Mouse (Mus musculus) limb, embryonic 11.5 days (tissue): ENCODE data around the gene Plce1. TPM values are rescaled to one million over a fixed set of nuclear protein-coding genes. Genes with fewer than 3 reads are reported as not detected.
"Not testable (repeated sequence)": the region's sequence is repeated elsewhere in the genome, so short reads cannot be mapped to it uniquely, and the experiment has no call there.

Experiments used
- ATAC-seq: fragments of 200-750 bp; cut with Nextera tagmentation; 2 replicates; pipeline ENCODE4 v1.8.0; 2017; ENCODE audit warnings: low read depth; ENCODE audit not compliant: insufficient number of reproducible peaks, low FRiP score, low TSS enrichment
- DNase-seq: peaks from one replicate; pipeline ENCODE4 v3.0.0-alpha.2; 2015; ENCODE audit warnings: low spot score
- H3K27ac ChIP-seq: fragments of 300-500 bp; sonication (generic); replicated peaks from 2 replicates; pipeline ENCODE4 v1.5.1; 2014; ENCODE audit warnings: low read depth, mild to moderate bottlenecking, low read length
- H3K27me3 ChIP-seq: fragments of 300-500 bp; sonication (generic); 2 replicates; pipeline ENCODE4 v1.6.1; 2014; ENCODE audit warnings: mild to moderate bottlenecking, low read length, mixed read lengths; ENCODE audit not compliant: control insufficient read depth, insufficient read depth
- H3K36me3 ChIP-seq: fragments of 300-500 bp; sonication (generic); 2 replicates; pipeline ENCODE4 v1.6.1; 2014; ENCODE audit warnings: mild to moderate bottlenecking, low read length, moderate library complexity, mixed read lengths; ENCODE audit not compliant: control insufficient read depth, insufficient read depth
- H3K4me1 ChIP-seq: fragments of 300-500 bp; sonication (generic); 2 replicates; pipeline ENCODE4 v1.6.1; 2014; ENCODE audit warnings: low read length, mixed read lengths; ENCODE audit not compliant: control insufficient read depth, insufficient read depth
- H3K4me2 ChIP-seq: fragments of 300-500 bp; sonication (generic); 2 replicates; pipeline ENCODE4 v1.6.1; 2014; ENCODE audit warnings: low read depth, mild to moderate bottlenecking, moderate library complexity; ENCODE audit not compliant: severe bottlenecking
- H3K4me3 ChIP-seq: fragments of 300-500 bp; sonication (generic); 2 replicates; pipeline ENCODE4 v1.5.1; 2014; ENCODE audit warnings: low read depth, low read length
- H3K9ac ChIP-seq: fragments of 300-500 bp; sonication (generic); 2 replicates; pipeline ENCODE4 v1.6.1; 2014; ENCODE audit warnings: mild to moderate bottlenecking, low read length
- H3K9me3 ChIP-seq: fragments of 300-500 bp; sonication (generic); 2 replicates; pipeline ENCODE4 v1.6.1; 2016; ENCODE audit warnings: low read length; ENCODE audit not compliant: control insufficient read depth
- WGBS: fragments of 180-500 bp; shearing (Covaris S2); extraction: QIAGEN DNeasy Blood & Tissue Kit; methylation state at CpG from one replicate; pipeline ENCODE4 v1.1.7; 2014; 5-methylcytosine and 5-hydroxymethylcytosine counted together
- polyA plus RNA-seq: library from polyadenylated mRNA; unstranded; fragments of >200 nt; fragmentation: Nextera tagmentation; extraction: Ambion mirVana; gene quantifications from 2 replicates; pipeline ENCODE4 v1.2.1, GENCODE M21; 2014

The Plce1 gene
- polyA plus RNA-seq, 1 experiment from 2014 or later = 4.5 TPM

GRCm38 (mm10) chr19:38549487-38550058, 68.7 kb downstream of the Plce1 start:
- Histone ChIP-seq H3K27ac (no peak overlapping the region), H3K4me2 (no peak overlapping the region), H3K4me1 (no peaks in the 10 kb centered on the region), H3K9ac (no peak overlapping the region), H3K9me3 (no peaks in the 10 kb centered on the region), H3K4me3 (no peak overlapping the region), H3K36me3 (no peaks in the 10 kb centered on the region), H3K27me3 (no peaks in the 10 kb centered on the region)
- DNase-seq = no peak
- ATAC-seq = no peak
- 80% methylated on average over 8 of the region's 8 CpGs for WGBS

GRCm38 (mm10) chr19:38553551-38553950, 72.6 kb downstream of the Plce1 start:
- Histone ChIP-seq H3K4me1 (no peaks in the 10 kb centered on the region), H3K27ac (no peak overlapping the region), H3K27me3 (no peaks in the 10 kb centered on the region), H3K4me3 (no peak overlapping the region), H3K9ac (no peak overlapping the region), H3K4me2 (no peak overlapping the region), H3K9me3 (no peaks in the 10 kb centered on the region), H3K36me3 (no peaks in the 10 kb centered on the region)
- WGBS = 69% methylated on average over 2 of the region's 2 CpGs
- ATAC-seq (no peak), DNase-seq (no peak)

- Histone ChIP-seq H3K36me3 (no peaks in the 10 kb centered on the region), H3K27me3 (no peaks in the 10 kb centered on the region), H3K9ac (no peak overlapping the region), H3K9me3 (no peaks in the 10 kb centered on the region), H3K4me2 (no peak overlapping the region), H3K4me1 (no peaks in the 10 kb centered on the region), H3K4me3 (no peak overlapping the region), H3K27ac (no peak overlapping the region)
- no peak for DNase-seq
- ATAC-seq = no peak
- 82% methylated on average over 3 of the region's 3 CpGs for WGBS
These were observed 74.5 kb downstream of the Plce1 start for GRCm38 (mm10) chr19:38555399-38555798.

GRCm38 (mm10) chr19:38558816-38559215, 77.9 kb downstream of the Plce1 start:
- peak; percentile 77 for DNase-seq
- H3K4me2 ChIP-seq = no peak overlapping the region

GRCm38 (mm10) chr19:38561887-38562286, 81.0 kb downstream of the Plce1 start:
- ATAC-seq, H3K4me2 ChIP-seq, DNase-seq, H3K36me3 ChIP-seq, H3K27ac ChIP-seq, H3K4me3 ChIP-seq, H3K4me1 ChIP-seq, H3K9ac ChIP-seq, H3K9me3 ChIP-seq, H3K27me3 ChIP-seq: not testable (repeated sequence)
- 82% methylated on average over 1 of the region's 1 CpGs for WGBS

More at GRCm38 (mm10) chr19:38558816-38559215, 77.9 kb downstream of the Plce1 start:
- WGBS = 55% methylated on average over 1 of the region's 1 CpGs
- H3K27me3 ChIP-seq = no peaks in the 10 kb centered on the region
- H3K4me1 ChIP-seq = no peaks in the 10 kb centered on the region
- H3K27ac ChIP-seq = no peak overlapping the region
- H3K4me3 ChIP-seq = no peak overlapping the region
- no peak overlapping the region for H3K9ac ChIP-seq
- no peaks in the 10 kb centered on the region for H3K36me3 ChIP-seq
- H3K9me3 ChIP-seq = no peaks in the 10 kb centered on the region
- no peak for ATAC-seq

GRCm38 (mm10) chr19:38566156-38566555, 85.2 kb downstream of the Plce1 start:
- Histone ChIP-seq H3K4me3 (no peak overlapping the region), H3K9ac (no peak overlapping the region), H3K27ac (no peak overlapping the region), H3K4me1 (no peaks in the 10 kb centered on the region), H3K4me2 (no peak overlapping the region), H3K27me3 (no peaks in the 10 kb centered on the region), H3K36me3 (no peaks in the 10 kb centered on the region), H3K9me3 (no peaks in the 10 kb centered on the region; the same call in 1 of the 2 replicates)
- ATAC-seq = no peak
- DNase-seq = no peak

- no peaks in the 10 kb centered on the region; the same call in 1 of the 2 replicates for H3K9me3 ChIP-seq
- no peak for DNase-seq
- no peak overlapping the region for H3K27ac ChIP-seq
- no peaks in the 10 kb centered on the region for H3K4me1 ChIP-seq
- no peak for ATAC-seq
- H3K36me3 ChIP-seq = no peaks in the 10 kb centered on the region
- no peak overlapping the region for H3K4me2 ChIP-seq
- H3K27me3 ChIP-seq = no peaks in the 10 kb centered on the region
- 31% methylated on average over 7 of the region's 7 CpGs for WGBS
- no peak overlapping the region for H3K4me3 ChIP-seq
- H3K9ac ChIP-seq = no peak overlapping the region
These were observed 85.8 kb downstream of the Plce1 start for GRCm38 (mm10) chr19:38566752-38567151.

- Histone ChIP-seq H3K36me3 (no peaks in the 10 kb centered on the region), H3K4me2 (no peak overlapping the region), H3K9ac (no peak overlapping the region), H3K27ac (no peak overlapping the region), H3K9me3 (no peaks in the 10 kb centered on the region; the same call in 1 of the 2 replicates), H3K4me3 (no peak overlapping the region), H3K27me3 (no peaks in the 10 kb centered on the region), H3K4me1 (no peaks in the 10 kb centered on the region)
- DNase-seq (no peak), ATAC-seq (no peak)
- 69% methylated on average over 5 of the region's 5 CpGs for WGBS
These were observed 86.4 kb downstream of the Plce1 start for GRCm38 (mm10) chr19:38567331-38567730.

GRCm38 (mm10) chr19:38578554-38579146, 97.7 kb downstream of the Plce1 start:
- WGBS = 42% methylated on average over 8 of the region's 8 CpGs
- Histone ChIP-seq H3K9ac (no peak overlapping the region), H3K9me3 (no peaks in the 10 kb centered on the region), H3K4me1 (no peaks in the 10 kb centered on the region), H3K4me3 (no peak overlapping the region), H3K27me3 (no peaks in the 10 kb centered on the region), H3K4me2 (no peak overlapping the region), H3K27ac (no peak overlapping the region), H3K36me3 (no peaks in the 10 kb centered on the region)
- ATAC-seq (no peak), DNase-seq (no peak)
